In genomic region chr13:36839111-36839510, GRCm38 (mm10) we compare ENCODE assay signal across 15 mouse cellular contexts.
"Had no signal": no experiment of that assay in that cellular context is flagged by ENCODE, and none has a peak within 500 bp of the region (broad histone marks: within the 10 kb centered on the region; RNA-seq: fewer than 3 reads in every experiment).

No protein-coding gene starts in this region.

- H3K27ac ChIP-seq: kidney, embryonic 15.5 days; left cerebral cortex, adult 2 months; liver, embryonic 13.5 days; stomach, postnatal 0 days had no signal

- H3K9me3 ChIP-seq: kidney, embryonic 15.5 days; liver, embryonic 13.5 days had no signal

- H3K4me2 ChIP-seq: kidney, embryonic 15.5 days; liver, embryonic 13.5 days; midbrain, embryonic 11.5 days had no signal

- H3K36me3 ChIP-seq: kidney, embryonic 15.5 days; liver, embryonic 13.5 days had no signal

- H3K4me1 ChIP-seq: kidney, embryonic 15.5 days; liver, embryonic 13.5 days had no signal

- H3K4me3 ChIP-seq: kidney, embryonic 15.5 days; left cerebral cortex, adult 2 months; liver, embryonic 13.5 days had no signal

- H3K9ac ChIP-seq: kidney, embryonic 15.5 days; liver, embryonic 13.5 days had no signal

- H3K27me3 ChIP-seq: kidney, embryonic 15.5 days; liver, embryonic 13.5 days had no signal

- DNase-seq: kidney, postnatal 10 days; kidney, postnatal 36 days; layer of hippocampus, postnatal 36 days; liver, embryonic 13.5 days; lung, adult 2 months; lung, postnatal 14 days; lung, postnatal 4 days; midbrain, embryonic 14.5 days; thymus, adult 2 months; thymus, postnatal 14 days; thymus, postnatal 4 days had no signal
